Mouse (Mus musculus) ovary, adult 18-20 months (tissue): ENCODE data around the gene Tubb4b.
"Not testable (repeated sequence)": the region's sequence is repeated elsewhere in the genome, so short reads cannot be mapped to it uniquely, and the experiment has no call there.

Experiments
- DNase-seq: peaks from one replicate; pipeline ENCODE4 v3.0.0; 2022; ENCODE audit warnings: low spot score, mixed read lengths

The Tubb4b gene

GRCm38 (mm10) chr2:25224492-25224765 is at the start of gene Tubb4b:
Gene Tubb4b (minus strand): TSS chr2:25224702.
- no peak for DNase-seq

- no peak for DNase-seq
Measured at GRCm38 (mm10) chr2:25273010-25273409, 48.5 kb upstream of the Tubb4b start.

GRCm38 (mm10) chr2:25272515-25272914 is 48.0 kb upstream of the Tubb4b start:
- no peak for DNase-seq

GRCm38 (mm10) chr2:25271827-25272511 is 47.5 kb upstream of the Tubb4b start, which contains the start of the genes Ssna1 and Anapc2:
Gene Ssna1 (minus strand): TSS chr2:25272438.
Gene Anapc2 (plus strand): TSS chr2:25272478.
- peak; percentile 92 for DNase-seq

GRCm38 (mm10) chr2:25267746-25268309 is 43.3 kb upstream of the Tubb4b start:
- no peak for DNase-seq

- no peak for DNase-seq
Measured at GRCm38 (mm10) chr2:25267241-25267640, 42.7 kb upstream of the Tubb4b start.

GRCm38 (mm10) chr2:25266720-25267119 is 42.2 kb upstream of the Tubb4b start:
- no peak for DNase-seq

- DNase-seq = no peak
Measured at GRCm38 (mm10) chr2:25265897-25266656, 41.6 kb upstream of the Tubb4b start.

- no peak for DNase-seq
Measured at GRCm38 (mm10) chr2:25264851-25265250, 40.3 kb upstream of the Tubb4b start.

GRCm38 (mm10) chr2:25264286-25264660 is 39.8 kb upstream of the Tubb4b start:
- no peak for DNase-seq

- DNase-seq = no peak
Measured at GRCm38 (mm10) chr2:25263623-25264285, 39.3 kb upstream of the Tubb4b start.

- DNase-seq = no peak
Measured at GRCm38 (mm10) chr2:25262795-25263622, 38.5 kb upstream of the Tubb4b start.

- peak; percentile 95 for DNase-seq
Measured at GRCm38 (mm10) chr2:25262291-25262767, 37.8 kb upstream of the Tubb4b start, which contains the start of gene Tprn. Gene Tprn (plus strand): TSS chr2:25262618.

GRCm38 (mm10) chr2:25261870-25262269 is 37.4 kb upstream of the Tubb4b start:
- no peak for DNase-seq

- no peak for DNase-seq
Measured at GRCm38 (mm10) chr2:25258887-25259286, 34.4 kb upstream of the Tubb4b start.

- DNase-seq = not testable (repeated sequence)
Measured at GRCm38 (mm10) chr2:25257250-25257649, 32.7 kb upstream of the Tubb4b start.

GRCm38 (mm10) chr2:25256443-25257109 is 32.1 kb upstream of the Tubb4b start:
- not testable (repeated sequence) for DNase-seq

- peak; percentile 68 for DNase-seq
Measured at GRCm38 (mm10) chr2:25255284-25255779, 30.8 kb upstream of the Tubb4b start, which contains the start of gene Tmem203. Gene Tmem203 (plus strand): TSS chr2:25255439.

- no peak for DNase-seq
Measured at GRCm38 (mm10) chr2:25252331-25252730, 27.8 kb upstream of the Tubb4b start.

- no peak for DNase-seq
Measured at GRCm38 (mm10) chr2:25246183-25247072, 21.9 kb upstream of the Tubb4b start, which contains the start of gene AL732309.1. Gene AL732309.1 (minus strand): TSS chr2:25246863.
